Mouse (Mus musculus) cerebellum, adult 2 months (tissue): Measurements from ENCODE around the gene Spsb4.

Source experiments
- CTCF ChIP-seq: fragments of 200-500 bp; IDR thresholded peaks from 2 replicates; pipeline ENCODE4 v1.5.1; 2011; ENCODE audit warnings: low read depth, mild to moderate bottlenecking, control low read depth, low read length, moderate library complexity, borderline replicate concordance; ENCODE audit not compliant: insufficient read depth
- POLR2A ChIP-seq: fragments of 200-500 bp; IDR thresholded peaks from 2 replicates; pipeline ENCODE4 v1.6.1; 2011; ENCODE audit warnings: low read length, control low read depth, borderline replicate concordance; ENCODE audit not compliant: insufficient read depth

- TF ChIP-seq CTCF, result no peak
- no peak for TF ChIP-seq POLR2A
Measured at GRCm38 (mm10) chr9:96971625-96972404, 46.8 kb downstream of the Spsb4 start.
